Mouse (Mus musculus) frontal cortex, adult (tissue): ENCODE measurements at regions not wholly inside any gene's neighbourhood (a gene's known extent, or its start where the extent isn't known, plus 50 kb on each side); places are given as distances from the start of the nearest gene placed in this dataset.
A peak's percentile ranks its signal among the peaks of the same experiment; 100 is the strongest.

ENCODE experiments used
- ATAC-seq: cut with Nextera tagmentation; 2 replicates; pipeline ENCODE4 v1.9.2; 2017; ENCODE audit warnings: mild to moderate bottlenecking, moderate library complexity, mixed read lengths; ENCODE audit not compliant: low TSS enrichment

DNA sequence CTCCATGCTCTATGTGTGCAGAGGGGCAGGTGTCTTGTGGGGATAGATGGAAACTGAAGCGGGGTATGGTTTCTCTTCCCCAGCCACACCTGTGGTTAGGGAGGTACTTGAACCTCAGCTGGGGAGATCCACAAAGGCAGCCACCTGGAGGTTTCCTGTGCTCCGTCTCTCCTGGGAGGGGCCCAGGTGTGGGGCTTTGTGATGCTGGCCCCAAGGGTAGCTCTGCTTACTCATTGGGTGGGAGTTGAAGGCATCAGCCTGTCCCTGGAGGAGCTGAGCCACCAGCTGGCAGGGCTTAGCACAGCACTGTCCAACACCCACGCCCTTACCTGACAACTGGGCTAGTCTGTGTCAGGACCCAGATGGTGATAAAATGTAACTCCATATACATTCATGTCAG, 81.4 kb downstream of the Lhx2 start:
- ATAC-seq: no peak

DNA sequence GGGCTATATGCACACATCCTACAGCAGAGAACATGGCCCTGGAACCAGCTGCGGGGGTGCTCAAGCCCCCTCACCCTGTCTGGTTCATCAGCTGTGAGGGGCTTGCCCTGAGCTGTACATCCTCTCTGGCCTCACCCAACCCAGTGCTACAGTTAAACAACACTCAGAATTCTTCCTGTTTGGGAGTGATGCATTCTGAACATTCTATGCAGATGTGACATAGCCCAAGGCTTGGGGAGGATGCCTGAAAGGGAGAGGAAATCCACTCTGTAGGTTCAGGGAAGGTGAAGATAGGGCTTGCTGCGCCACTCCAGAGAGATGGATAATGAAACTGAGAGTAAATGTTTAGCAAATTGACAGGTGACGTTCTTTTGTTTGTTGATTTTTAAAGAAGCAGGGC, 83.3 kb downstream of the Lhx2 start:
- no peak for ATAC-seq

DNA sequence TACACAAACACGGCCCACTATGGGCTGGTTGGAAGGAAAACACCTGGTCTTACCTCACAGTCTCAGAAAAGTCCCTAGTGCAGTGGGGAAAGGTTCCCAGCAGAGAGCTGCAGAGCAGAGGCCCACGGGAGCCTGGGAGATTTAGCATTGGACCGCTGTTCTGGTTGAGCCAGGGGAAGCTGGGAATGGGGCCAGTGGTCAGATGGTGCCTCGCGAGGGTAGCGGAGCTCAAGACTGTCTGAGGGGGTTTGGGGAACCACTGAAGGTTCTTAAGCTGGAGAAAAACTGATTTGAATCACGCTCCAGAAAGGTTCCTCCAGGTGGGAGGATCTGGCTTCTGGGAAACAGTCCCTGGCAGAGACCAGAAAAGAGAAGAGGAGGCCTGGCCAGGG, 84.8 kb downstream of the Lhx2 start:
- ATAC-seq: peak; percentile 63

DNA sequence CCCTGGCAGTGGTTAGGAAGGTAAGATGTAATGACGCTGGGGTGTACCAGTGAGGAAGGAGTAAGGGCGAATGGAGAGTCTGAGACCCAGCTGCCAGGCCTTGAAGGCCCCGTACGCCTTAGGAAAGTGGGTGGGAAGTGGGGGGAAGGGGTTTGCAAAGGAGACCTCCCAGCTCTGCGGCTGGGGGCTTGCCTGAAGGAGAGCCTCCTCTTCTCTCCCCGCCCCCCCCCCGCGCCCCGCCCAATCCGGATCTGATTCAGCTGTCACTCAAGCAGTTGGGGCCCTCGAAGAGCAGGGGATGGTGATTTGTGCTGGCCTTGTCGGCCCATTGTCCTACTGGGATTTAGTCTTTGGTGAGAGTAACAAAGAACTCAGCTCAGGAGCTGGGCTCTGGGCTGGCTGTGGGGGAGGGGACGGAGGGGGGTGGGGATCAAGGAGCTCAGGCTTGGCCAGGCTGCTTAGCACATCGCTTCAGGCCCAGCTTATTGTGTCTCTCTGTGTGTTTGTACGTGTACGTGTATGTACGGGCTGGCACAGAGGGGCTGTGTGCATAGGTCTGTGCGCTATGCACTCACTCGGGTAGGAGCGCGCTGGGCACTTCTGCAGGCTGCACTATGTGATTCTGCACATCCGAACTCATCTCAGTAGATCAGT, 85.3 kb downstream of the Lhx2 start:
- ATAC-seq: no peak

DNA sequence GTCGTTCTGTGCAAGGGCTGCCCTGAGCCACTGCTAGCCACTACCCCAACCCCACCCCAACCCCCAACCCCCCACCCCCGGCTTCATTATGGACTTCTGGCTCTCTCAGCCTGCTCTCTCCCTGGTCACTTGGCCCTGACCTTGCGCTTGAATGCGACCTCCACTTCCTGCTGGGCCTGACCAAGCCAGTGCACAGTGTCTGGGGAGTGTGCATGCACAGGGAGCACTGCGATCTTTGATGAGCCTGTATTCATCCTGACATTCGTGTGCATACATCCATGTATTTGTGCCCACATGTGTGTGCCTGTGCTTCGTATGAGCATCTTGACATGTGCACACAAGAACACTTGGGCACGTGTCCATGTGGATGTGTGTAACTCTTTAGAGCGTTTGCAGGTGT, 85.9 kb downstream of the Lhx2 start:
- ATAC-seq: no peak

GRCm38 (mm10) chr2:38429752-38430378, 81.6 kb upstream of the Nek6 start:
- no peak for ATAC-seq

GRCm38 (mm10) chr2:38431546-38431945, 79.9 kb upstream of the Nek6 start:
- no peak for ATAC-seq

DNA sequence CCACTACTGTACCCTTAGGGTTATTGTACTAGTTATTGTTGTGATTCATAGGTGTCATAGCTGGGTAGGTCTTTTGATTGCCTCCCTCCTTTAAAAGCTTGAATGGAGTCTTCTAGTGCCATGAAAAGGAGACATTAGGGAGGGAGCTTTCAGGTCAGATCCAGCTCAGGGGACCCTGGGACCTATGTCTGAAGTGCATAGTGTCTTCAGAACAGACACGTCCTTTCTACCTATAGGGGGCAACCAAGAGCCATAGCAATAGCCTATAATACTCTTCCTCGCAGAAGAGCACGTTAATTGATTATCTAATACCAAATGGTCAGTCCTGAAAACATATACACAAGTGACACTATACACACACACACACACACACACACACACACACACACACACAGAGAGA, 77.7 kb upstream of the Nek6 start:
- ATAC-seq: peak; percentile 65; the same call in 1 of the 2 replicates

DNA sequence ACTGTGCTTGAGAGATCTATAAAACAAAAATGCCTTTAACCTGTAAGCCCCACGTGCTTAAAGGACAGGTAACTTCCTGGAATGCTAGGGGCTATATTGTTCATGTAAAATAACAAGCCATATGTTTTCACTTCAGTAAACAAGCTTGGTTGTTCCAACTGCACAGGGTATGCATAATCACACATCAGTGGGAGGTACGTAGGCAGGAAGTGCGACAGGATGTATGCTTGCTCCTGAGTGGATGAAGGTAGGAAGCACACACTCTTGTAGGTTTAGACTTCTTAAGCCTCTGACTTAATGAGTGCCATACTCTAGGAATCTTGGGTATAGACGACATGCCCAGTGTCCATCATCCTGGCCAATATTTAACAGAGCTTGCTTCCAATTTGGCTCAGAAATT, 74.7 kb upstream of the Nek6 start:
- peak; percentile 67; the same call in 1 of the 2 replicates for ATAC-seq

DNA sequence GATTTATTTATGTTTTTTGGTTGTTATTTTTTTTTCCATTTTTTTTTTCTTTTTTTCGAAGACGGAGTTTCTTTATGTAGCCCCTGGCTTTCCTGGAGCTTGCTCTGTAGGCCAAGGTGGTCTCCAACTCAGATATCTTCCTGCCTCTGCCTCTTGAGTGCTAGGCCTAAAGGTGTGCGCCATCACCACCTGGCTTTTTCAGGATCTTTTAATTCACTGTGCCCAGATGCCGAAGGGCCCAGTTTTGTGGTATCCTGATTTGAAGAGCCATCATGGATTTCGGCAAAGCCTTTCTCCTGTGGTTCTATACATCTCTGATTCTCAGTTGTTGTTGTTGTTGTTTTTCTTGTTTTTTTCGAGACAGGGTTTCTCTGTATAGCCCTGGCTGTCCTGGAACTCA, 72.3 kb upstream of the Nek6 start:
- ATAC-seq: no peak

DNA sequence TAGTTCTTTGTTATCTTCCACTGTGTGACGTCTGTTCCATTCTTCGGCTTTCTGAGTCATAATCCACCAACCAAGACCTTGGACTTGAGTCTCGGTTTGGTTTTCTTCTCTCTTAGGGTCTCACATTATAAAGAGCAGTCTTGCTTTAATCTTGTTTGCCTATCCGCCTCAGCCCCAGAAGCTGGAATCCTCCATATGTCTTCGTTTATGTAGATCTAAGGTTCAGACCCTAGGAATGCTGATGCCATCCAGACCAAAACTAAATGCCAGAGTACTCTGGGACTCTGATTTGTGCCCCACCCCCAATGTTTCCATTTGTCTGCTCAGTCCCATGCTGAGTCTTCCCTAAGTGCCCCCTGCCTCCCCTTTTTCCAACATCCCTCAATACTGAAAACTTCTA, 71.5 kb upstream of the Nek6 start:
- ATAC-seq: no peak

- no peak for ATAC-seq
These were observed 62.4 kb upstream of the Nek6 start for GRCm38 (mm10) chr2:38449092-38449491.

DNA sequence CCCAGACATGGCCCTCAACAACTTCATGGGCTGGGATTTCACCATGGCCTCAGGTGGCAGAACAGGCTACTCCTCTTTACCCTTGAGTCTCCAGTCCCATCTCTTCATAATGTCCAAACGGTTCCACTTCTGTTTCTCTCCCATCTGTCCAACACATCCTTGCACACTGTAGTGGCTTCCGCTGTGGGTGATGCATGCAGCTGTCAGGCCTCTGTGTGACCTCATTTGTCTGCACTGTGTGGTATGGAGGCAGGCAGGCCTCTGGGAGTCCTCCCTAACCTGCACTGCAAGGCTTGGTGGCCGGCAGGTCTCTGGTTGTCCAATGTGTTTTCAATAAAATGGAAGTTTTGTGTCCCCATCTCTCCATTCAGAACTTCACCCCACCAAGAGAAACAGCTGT, 54.9 kb upstream of the Nek6 start:
- no peak for ATAC-seq

DNA sequence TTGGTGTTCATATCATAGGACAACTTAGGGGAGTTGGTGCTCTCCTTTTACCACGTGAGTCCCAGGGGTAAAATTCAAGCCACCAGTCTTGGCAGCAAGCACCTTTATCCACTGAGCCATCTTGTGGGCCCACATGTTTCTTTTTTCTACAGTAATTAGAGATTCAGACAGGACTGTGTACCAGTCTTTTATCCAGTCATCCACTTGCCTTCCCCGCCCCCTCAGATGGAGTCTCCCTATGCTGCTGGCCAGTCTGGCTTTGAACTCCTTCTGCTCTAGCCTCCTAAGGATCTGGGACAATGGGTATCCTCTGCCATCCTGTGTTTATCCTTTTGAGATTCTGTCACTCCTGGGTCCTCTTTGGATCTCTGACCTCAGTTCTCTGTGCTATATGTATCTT, 51.1 kb upstream of the Nek6 start:
- peak; percentile 59 for ATAC-seq

DNA sequence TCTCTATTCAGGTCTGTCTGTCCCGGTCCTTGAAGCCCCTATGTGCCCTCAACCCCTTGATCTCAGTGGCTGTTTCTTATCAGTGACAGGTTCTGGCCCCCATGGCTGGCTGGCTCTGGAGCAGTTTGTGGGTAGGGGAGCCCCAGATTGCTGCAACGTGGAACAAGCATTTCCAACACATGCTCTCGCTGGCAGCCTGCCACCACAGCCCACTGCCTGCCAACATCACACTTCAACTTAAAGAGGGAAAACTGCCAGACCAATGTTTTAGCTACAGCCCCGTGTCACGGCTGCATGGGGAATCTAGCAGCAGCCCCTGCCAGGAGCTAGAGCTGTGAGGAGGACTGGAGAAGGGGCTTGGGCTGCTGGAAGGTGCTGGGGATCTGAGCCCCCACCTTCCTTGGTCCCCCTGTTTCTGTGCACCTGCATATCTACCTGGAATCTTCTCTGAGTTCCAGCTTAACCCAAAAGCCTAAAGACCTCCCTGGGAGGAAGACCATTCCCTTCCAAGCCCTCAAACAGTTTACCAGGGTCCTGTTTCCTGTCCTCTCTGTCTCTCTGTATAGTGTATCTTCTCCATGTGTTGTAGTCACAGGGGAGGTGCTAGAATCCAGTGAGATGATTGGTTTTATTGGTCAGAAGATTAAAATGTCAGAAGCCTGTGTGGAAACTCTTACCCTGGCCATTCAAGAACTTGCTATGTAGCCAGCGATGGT, 50.5 kb upstream of the Nek6 start:
- peak; percentile 41 for ATAC-seq
